Mouse (Mus musculus) ovary, adult 10 weeks (tissue): Measurements from ENCODE around the gene Gm7861. TPM values are rescaled to one million over a fixed set of nuclear protein-coding genes. Genes with fewer than 3 reads are reported as not detected.

ENCODE experiments used
- polyA plus RNA-seq: library from polyadenylated mRNA; stranded (reverse); fragments of 350-450 nt; fragmentation: Illumina TruSeq; extraction: RNeasy Lipid Tissue Mini Kit (QIAGEN cat#74804); gene quantifications from one replicate; pipeline ENCODE4 v1.2.3, GENCODE M21; 2014

Gm7861 gene
- not detected for polyA plus RNA-seq

GRCm38 (mm10) chr8:21594408-21594807 is at the start of gene Gm7861:
Gene Gm7861 (minus strand): TSS chr8:21594508.

GRCm38 (mm10) chr8:21617883-21618282 is 23.6 kb upstream of the Gm7861 start, which contains the start of gene Defa26:
Gene Defa26 (plus strand): TSS chr8:21618183.

GRCm38 (mm10) chr8:21582706-21583105 is 11.6 kb downstream of the Gm7861 start, which contains the start of gene Defa28:
Gene Defa28 (plus strand): TSS chr8:21583006.

GRCm38 (mm10) chr8:21565086-21565485 is 29.2 kb downstream of the Gm7861 start, which contains the start of gene Defa37:
Gene Defa37 (plus strand): TSS chr8:21565386.

Other genes with a start within 250 kb of the Gm7861 start
- not detected for gene Defa2, start 216.0 kb downstream of the Gm7861 start, polyA plus RNA-seq
- gene Defa33, start 202.7 kb downstream of the Gm7861 start, polyA plus RNA-seq = not detected
- not detected for gene Defa36, start 167.1 kb downstream of the Gm7861 start, polyA plus RNA-seq
- not detected for gene Gm7849, start 137.9 kb downstream of the Gm7861 start, polyA plus RNA-seq
- gene Defa20, start 85.2 kb downstream of the Gm7861 start, polyA plus RNA-seq = not detected
- not detected for gene Defa32, start 65.5 kb downstream of the Gm7861 start, polyA plus RNA-seq
- gene Defa37, start 29.1 kb downstream of the Gm7861 start, polyA plus RNA-seq = not detected
- not detected for gene Defa28, start 11.5 kb downstream of the Gm7861 start, polyA plus RNA-seq
- gene Defa26, start 23.7 kb upstream of the Gm7861 start, polyA plus RNA-seq = not detected
- not detected for gene Defa17, start 61.3 kb upstream of the Gm7861 start, polyA plus RNA-seq
- gene Defa34, start 71.3 kb upstream of the Gm7861 start, polyA plus RNA-seq = not detected
- gene AY761184, start 109.1 kb upstream of the Gm7861 start, polyA plus RNA-seq = not detected
- not detected for gene Defa24, start 140.0 kb upstream of the Gm7861 start, polyA plus RNA-seq
- gene Defb50, start 229.0 kb upstream of the Gm7861 start, polyA plus RNA-seq = not detected
- not detected for gene Defb2, start 245.4 kb upstream of the Gm7861 start, polyA plus RNA-seq